29 mouse cellular contexts compared by ENCODE assay signal in genomic region chr4:117217029-117217428, GRCm38 (mm10). TPM values are rescaled to one million over a fixed set of nuclear protein-coding genes. Genes with fewer than 3 reads are reported as not detected.
A peak's percentile ranks its signal among the peaks of the same experiment; 100 is the strongest.
DNase-seq lines count a peak whose midpoint lies in the region; ATAC-seq and TF ChIP-seq lines count a peak whose summit lies in the region.
"Had no signal": no experiment of that assay in that cellular context is flagged by ENCODE, and none has a peak within 500 bp of the region (broad histone marks: within the 10 kb centered on the region; RNA-seq: fewer than 3 reads in every experiment).

No protein-coding gene starts in this region.

- no peak for TF ChIP-seq CTCF in stomach, postnatal 0 days (IDR thresholded peaks at IDR 0.05; ENCODE audit: low read depth)

- no peaks in the 10 kb centered on the region for H3K9me3 ChIP-seq in forebrain, embryonic 14.5 days (replicated peaks; ENCODE audit: control insufficient read depth, low read length)
- no peaks in the 10 kb centered on the region for H3K9me3 ChIP-seq in forebrain, embryonic 15.5 days
- H3K9me3 ChIP-seq in stomach, postnatal 0 days (ENCODE audit: control insufficient read depth, low read length): no peaks in the 10 kb centered on the region
- no peaks in the 10 kb centered on the region for H3K9me3 ChIP-seq in intestine, embryonic 16.5 days (ENCODE audit: control insufficient read depth, low read length)
- H3K9me3 ChIP-seq: embryonic facial prominence, embryonic 12.5 days; heart, embryonic 13.5 days; hindbrain, embryonic 13.5 days; limb, embryonic 12.5 days; neural tube, embryonic 13.5 days had no signal

- no peaks in the 10 kb centered on the region for H3K27me3 ChIP-seq in forebrain, embryonic 14.5 days (replicated peaks; ENCODE audit: control insufficient read depth, insufficient read depth, low read length)
- H3K27me3 ChIP-seq in forebrain, embryonic 15.5 days: no peaks in the 10 kb centered on the region
- no peaks in the 10 kb centered on the region for H3K27me3 ChIP-seq in stomach, postnatal 0 days (ENCODE audit: control insufficient read depth, insufficient read depth, low read length)
- no peaks in the 10 kb centered on the region for H3K27me3 ChIP-seq in intestine, embryonic 16.5 days (replicated peaks; ENCODE audit: control insufficient read depth, insufficient read depth, low read length)
- H3K27me3 ChIP-seq: heart, embryonic 13.5 days; neural tube, embryonic 13.5 days; Patski had no signal

- TF ChIP-seq EP300 in stomach, postnatal 0 days (optimal IDR thresholded peaks at IDR 0.05): no peak

- no peak overlapping the region for H3K4me3 ChIP-seq in forebrain, embryonic 14.5 days (ENCODE audit: low read depth, low read length)
- H3K4me3 ChIP-seq in forebrain, embryonic 15.5 days: no peak overlapping the region
- no peak overlapping the region for H3K4me3 ChIP-seq in stomach, postnatal 0 days (ENCODE audit: low read depth, low read length)
- no peak overlapping the region for H3K4me3 ChIP-seq in intestine, embryonic 16.5 days (ENCODE audit: low read length)
- H3K4me3 ChIP-seq: embryonic facial prominence, embryonic 12.5 days; heart, embryonic 13.5 days; hindbrain, embryonic 13.5 days; limb, embryonic 12.5 days; neural tube, embryonic 13.5 days had no signal

- H3K27ac ChIP-seq in forebrain, embryonic 14.5 days (ENCODE audit: low read depth, low read length): no peak overlapping the region
- no peak overlapping the region for H3K27ac ChIP-seq in forebrain, embryonic 15.5 days (replicated peaks)
- H3K27ac ChIP-seq in stomach, postnatal 0 days (replicated peaks): 0 out of 2 replicates have a peak overlapping the region, but pooled peaks have one; percentile 40
- no peak overlapping the region for H3K27ac ChIP-seq in intestine, embryonic 16.5 days (ENCODE audit: low read length)
- H3K27ac ChIP-seq: embryonic facial prominence, embryonic 12.5 days; heart, embryonic 13.5 days; hindbrain, embryonic 13.5 days; limb, embryonic 12.5 days; neural tube, embryonic 13.5 days had no signal

- ATAC-seq in forebrain, embryonic 14.5 days: no peak
- ATAC-seq in forebrain, embryonic 15.5 days (replicated peaks): no peak
- ATAC-seq in stomach, postnatal 0 days (ENCODE audit: low FRiP score, low TSS enrichment): no peak
- ATAC-seq in intestine, embryonic 16.5 days: no peak
- ATAC-seq: liver, postnatal 0 days; Patski had no signal

- no peaks in the 10 kb centered on the region for H3K4me1 ChIP-seq in forebrain, embryonic 14.5 days (ENCODE audit: control insufficient read depth, insufficient read depth, low read length)
- no peaks in the 10 kb centered on the region for H3K4me1 ChIP-seq in forebrain, embryonic 15.5 days
- no peaks in the 10 kb centered on the region for H3K4me1 ChIP-seq in stomach, postnatal 0 days (replicated peaks; ENCODE audit: control insufficient read depth, insufficient read depth)
- H3K4me1 ChIP-seq in intestine, embryonic 16.5 days (ENCODE audit: control insufficient read depth, insufficient read depth, low read length): no peaks in the 10 kb centered on the region
- H3K4me1 ChIP-seq: embryonic facial prominence, embryonic 12.5 days; hindbrain, embryonic 13.5 days; limb, embryonic 12.5 days; neural tube, embryonic 13.5 days had no signal

- WGBS in forebrain, embryonic 14.5 days: 74% methylated on average over 5 of the region's 5 CpGs
- 68% methylated on average over 5 of the region's 5 CpGs for WGBS in forebrain, embryonic 15.5 days
- WGBS in stomach, postnatal 0 days: 33% methylated on average over 5 of the region's 5 CpGs
- WGBS in intestine, embryonic 16.5 days: 48% methylated on average over 5 of the region's 5 CpGs

- H3K36me3 ChIP-seq in forebrain, embryonic 14.5 days (ENCODE audit: control insufficient read depth, insufficient read depth, low read length): no peaks in the 10 kb centered on the region
- no peaks in the 10 kb centered on the region for H3K36me3 ChIP-seq in forebrain, embryonic 15.5 days
- H3K36me3 ChIP-seq in stomach, postnatal 0 days (ENCODE audit: control insufficient read depth, insufficient read depth, low read length): no peaks in the 10 kb centered on the region
- no peaks in the 10 kb centered on the region for H3K36me3 ChIP-seq in intestine, embryonic 16.5 days (ENCODE audit: control insufficient read depth, insufficient read depth, low read length)
- H3K36me3 ChIP-seq: embryonic facial prominence, embryonic 12.5 days; heart, embryonic 13.5 days; hindbrain, embryonic 13.5 days; limb, embryonic 12.5 days; neural tube, embryonic 13.5 days had no signal

- H3K4me2 ChIP-seq in forebrain, embryonic 14.5 days (ENCODE audit: low read length): no peak overlapping the region
- H3K4me2 ChIP-seq in forebrain, embryonic 15.5 days (replicated peaks): no peak overlapping the region
- H3K4me2 ChIP-seq in stomach, postnatal 0 days (replicated peaks; ENCODE audit: low read depth): no peak overlapping the region
- H3K4me2 ChIP-seq in intestine, embryonic 16.5 days (ENCODE audit: low read depth, low read length): no peak overlapping the region
- H3K4me2 ChIP-seq: embryonic facial prominence, embryonic 12.5 days; heart, embryonic 13.5 days; hindbrain, embryonic 13.5 days; limb, embryonic 12.5 days; liver, embryonic 11.5 days; neural tube, embryonic 13.5 days had no signal

- DNase-seq in forebrain, embryonic 14.5 days (ENCODE audit: low spot score): peak; percentile 22
- peak; percentile 53 for DNase-seq in layer of hippocampus, adult 9-11 months
- no peak for DNase-seq in layer of hippocampus, postnatal 10 days (ENCODE audit: low spot score in 2 of 2)
- DNase-seq in right cerebral cortex, adult 18-20 months: peak; percentile 46
- DNase-seq in right cerebral cortex, postnatal 14 days: no peak
- no peak for DNase-seq in stomach, postnatal 0 days (ENCODE audit: low spot score)
- DNase-seq: adrenal gland, adult 2 months; cerebellum, adult 18-20 months; cerebellum, postnatal 14 days; gastrocnemius, postnatal 25 days; heart, adult 18-20 months; heart, postnatal 14 days; kidney, adult 18-20 months; kidney, postnatal 4 days; liver, postnatal 0 days; lung, postnatal 14 days; midbrain, embryonic 14.5 days; retina, postnatal 1 day had no signal

- H3K9ac ChIP-seq in forebrain, embryonic 14.5 days (ENCODE audit: low read length): no peak overlapping the region
- H3K9ac ChIP-seq in forebrain, embryonic 15.5 days (replicated peaks): no peak overlapping the region
- no peak overlapping the region for H3K9ac ChIP-seq in stomach, postnatal 0 days (ENCODE audit: low read length)
- no peak overlapping the region for H3K9ac ChIP-seq in intestine, embryonic 16.5 days (ENCODE audit: low read depth, low read length)
- H3K9ac ChIP-seq: embryonic facial prominence, embryonic 12.5 days; heart, embryonic 13.5 days; hindbrain, embryonic 13.5 days; limb, embryonic 12.5 days; liver, postnatal 0 days; neural tube, embryonic 13.5 days had no signal

RNA-seq across cellular contexts. Expression of gene Kif2c, which starts 34.6 kb away (rescaled TPM):
- 38.5 and 38.6 TPM in 2 replicates for polyA plus RNA-seq in forebrain, embryonic 14.5 days (2014; fragmentation: Nextera tagmentation; extraction: Ambion mirVana)
- polyA plus RNA-seq in forebrain, embryonic 15.5 days (2015; fragmentation: Nextera tagmentation; extraction: Ambion mirVana): 35.5 and 39.3 TPM in 2 replicates
- 1 to 10 TPM; 2.5 to 2.8 TPM for total RNA-seq in layer of hippocampus, postnatal 10 days (2021)
- 7.9 and 11.5 TPM in 2 replicates for polyA plus RNA-seq in stomach, postnatal 0 days (2015; fragmentation: Nextera tagmentation; extraction: Ambion mirVana)
- 35.9 and 41.3 TPM in 2 replicates for polyA plus RNA-seq in intestine, embryonic 16.5 days (2015; fragmentation: Nextera tagmentation; extraction: Ambion mirVana)

RNA-seq across cellular contexts. Expression of gene Tmem53, which starts 34.7 kb away (rescaled TPM):
- 7.2 and 8.0 TPM in 2 replicates for polyA plus RNA-seq in forebrain, embryonic 14.5 days (2014; fragmentation: Nextera tagmentation; extraction: Ambion mirVana)
- polyA plus RNA-seq in forebrain, embryonic 15.5 days (2015; fragmentation: Nextera tagmentation; extraction: Ambion mirVana): 4.9 and 6.5 TPM in 2 replicates
- 1 to 10 TPM; 5.0 to 6.2 TPM for total RNA-seq in layer of hippocampus, postnatal 10 days (2021)
- polyA plus RNA-seq in stomach, postnatal 0 days (2015; fragmentation: Nextera tagmentation; extraction: Ambion mirVana): 12.9 and 16.3 TPM in 2 replicates
- polyA plus RNA-seq in intestine, embryonic 16.5 days (2015; fragmentation: Nextera tagmentation; extraction: Ambion mirVana): 11.2 and 11.8 TPM in 2 replicates

RNA-seq across cellular contexts. Expression of gene Armh1, which starts 34.9 kb away (rescaled TPM):
- 0.62 and 0.81 TPM in 2 replicates for polyA plus RNA-seq in forebrain, embryonic 14.5 days (2014; fragmentation: Nextera tagmentation; extraction: Ambion mirVana)
- polyA plus RNA-seq in forebrain, embryonic 15.5 days (2015; fragmentation: Nextera tagmentation; extraction: Ambion mirVana): 0.92 and 1.8 TPM in 2 replicates
- 1 to 10 TPM; 2.3 to 3.7 TPM for total RNA-seq in layer of hippocampus, postnatal 10 days (2021)
- polyA plus RNA-seq in stomach, postnatal 0 days (2015; fragmentation: Nextera tagmentation; extraction: Ambion mirVana): 0.16 and 0.24 TPM in 2 replicates
- polyA plus RNA-seq in intestine, embryonic 16.5 days (2015; fragmentation: Nextera tagmentation; extraction: Ambion mirVana): 0.40 and 0.47 TPM in 2 replicates
- total RNA-seq: gastrocnemius, postnatal 25 days; megakaryocyte progenitor cell, adult 5-6 weeks had no signal
- polyA plus RNA-seq: liver, embryonic 11.5 days; liver, postnatal 0 days; small intestine, adult 2 months had no signal

Comparison
In these comparisons a context has a peak if more than half of its experiments do, and no peak if none do; other contexts are left out.
1. DNase-seq: peak in forebrain, embryonic 14.5 days (single experiment), layer of hippocampus, adult 9-11 months (single experiment) and right cerebral cortex, adult 18-20 months (single experiment); none in layer of hippocampus, postnatal 10 days (0 of 2), right cerebral cortex, postnatal 14 days (single experiment) and stomach, postnatal 0 days (single experiment).